Mouse (Mus musculus) c-Kit-negative CD71-positive TER-119-positive erythroid progenitor cells, embryonic 14.5 days (primary cell): Measurements from ENCODE around the gene Acap3.

ENCODE experiments used
- DNase-seq: peaks from one replicate; pipeline ENCODE4 v3.0.0-alpha.2; 2013; ENCODE audit warnings: low read depth, low spot score

Acap3 gene

GRCm38 (mm10) chr4:155932031-155932430 lies 40.4 kb downstream of the Acap3 start:
- no peak for DNase-seq

DNA sequence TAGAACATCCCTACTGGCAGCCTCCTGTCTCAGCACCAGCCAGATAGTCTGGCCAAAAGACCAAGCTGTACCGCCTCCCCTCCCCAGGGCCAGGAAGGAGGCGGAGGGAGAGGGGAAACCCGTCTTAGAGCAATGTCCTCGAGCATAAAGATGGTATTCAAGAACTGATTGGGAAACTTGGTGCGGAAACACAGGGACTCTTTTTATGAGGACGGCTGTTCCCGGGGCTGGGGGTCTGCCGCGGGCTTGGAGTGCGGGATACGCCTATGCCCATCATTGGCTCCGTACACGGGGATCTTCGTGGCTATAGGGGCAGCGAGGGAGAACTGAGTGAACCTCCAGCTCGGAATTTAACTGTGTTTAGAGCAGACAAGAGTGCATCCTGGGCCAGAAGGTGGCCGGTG lies 51.4 kb downstream of the Acap3 start:
- DNase-seq, result no peak

GRCm38 (mm10) chr4:155943534-155944249 lies 52.1 kb downstream of the Acap3 start, which contains the start of gene Ube2j2:
Gene Ube2j2 (plus strand): TSS chr4:155943831.
- DNase-seq, result peak; percentile 81

DNA sequence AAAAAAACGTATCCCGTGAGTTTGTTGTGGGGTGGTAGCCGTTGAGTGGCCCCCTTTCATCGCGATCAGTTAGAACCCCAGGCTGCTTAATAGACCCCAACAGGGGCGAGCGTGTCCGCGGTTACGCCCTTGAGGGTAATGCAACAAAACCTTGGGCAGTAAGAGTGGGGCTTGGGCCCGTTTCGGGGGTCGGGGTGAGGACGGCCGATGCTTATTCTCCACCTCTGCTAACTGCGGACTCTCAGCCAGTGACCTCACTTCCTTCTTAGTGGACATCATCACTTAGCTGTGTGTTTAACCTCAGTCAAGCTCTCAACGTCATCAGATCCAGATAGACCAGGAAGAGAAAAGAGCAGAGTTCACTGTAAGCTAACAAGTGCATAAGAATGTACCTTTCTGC lies 52.6 kb downstream of the Acap3 start:
- DNase-seq, result no peak

DNA sequence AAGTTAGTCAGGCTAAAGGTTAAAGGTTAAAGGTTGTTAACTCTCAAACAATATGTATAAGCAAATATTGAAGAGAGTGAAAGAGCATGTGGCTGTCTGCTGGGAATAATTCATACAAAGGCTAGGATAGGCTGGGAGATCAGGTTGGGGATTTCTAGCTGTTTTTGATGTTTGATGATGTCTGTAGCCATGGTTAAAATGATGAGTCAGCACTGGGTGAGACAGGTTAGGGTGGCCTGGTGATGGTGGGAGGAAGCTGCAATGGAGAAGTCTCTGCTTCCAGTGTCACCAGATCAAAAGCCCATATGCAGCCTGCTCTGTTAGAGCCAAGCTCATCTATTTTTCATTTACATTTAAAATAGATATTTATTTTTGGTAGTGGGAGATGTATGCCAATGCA lies 55.5 kb downstream of the Acap3 start:
- no peak for DNase-seq

GRCm38 (mm10) chr4:155955491-155955890 lies 63.9 kb downstream of the Acap3 start:
- no peak for DNase-seq
